Mouse (Mus musculus) neural tube, embryonic 14.5 days (tissue): ENCODE data around the gene Olfr196. TPM values are rescaled to one million over a fixed set of nuclear protein-coding genes. Genes with fewer than 3 reads are reported as not detected.
"Not testable (repeated sequence)": the region's sequence is repeated elsewhere in the genome, so short reads cannot be mapped to it uniquely, and the experiment has no call there.

ENCODE experiments used
- ATAC-seq: fragments of 200-750 bp; cut with Nextera tagmentation; 2 replicates; pipeline ENCODE4 v1.8.0; 2017; ENCODE audit warnings: low read depth, mild to moderate bottlenecking, moderate TSS enrichment, moderate library complexity
- H3K27ac ChIP-seq: fragments of 300-500 bp; sonication (generic); 2 replicates; pipeline ENCODE4 v1.5.1; 2014; ENCODE audit warnings: low read depth, mild to moderate bottlenecking, control low read depth, low read length, moderate library complexity, mixed read lengths
- H3K27me3 ChIP-seq: fragments of 300-500 bp; sonication (generic); 2 replicates; pipeline ENCODE4 v1.6.1; 2014; ENCODE audit warnings: low read length; ENCODE audit not compliant: control insufficient read depth, insufficient read depth
- H3K36me3 ChIP-seq: fragments of 300-500 bp; sonication (generic); 2 replicates; pipeline ENCODE4 v1.6.1; 2014; ENCODE audit warnings: low read length, mixed read lengths; ENCODE audit not compliant: control insufficient read depth, insufficient read depth
- H3K4me1 ChIP-seq: fragments of 300-500 bp; sonication (generic); 2 replicates; pipeline ENCODE4 v1.6.1; 2014; ENCODE audit warnings: low read length; ENCODE audit not compliant: control insufficient read depth, insufficient read depth
- H3K4me2 ChIP-seq: fragments of 300-500 bp; sonication (generic); 2 replicates; pipeline ENCODE4 v1.6.1; 2014; ENCODE audit warnings: mild to moderate bottlenecking, low read depth, low read length, control low read depth
- H3K4me3 ChIP-seq: fragments of 300-500 bp; sonication (generic); 2 replicates; pipeline ENCODE4 v1.5.1; 2014; ENCODE audit warnings: low read depth, low read length, control low read depth, mixed read lengths
- H3K9ac ChIP-seq: fragments of 300-500 bp; sonication (generic); replicated peaks from 2 replicates; pipeline ENCODE4 v1.6.1; 2014; ENCODE audit warnings: low read depth, mild to moderate bottlenecking, control low read depth, low read length, mixed read lengths
- H3K9me3 ChIP-seq: fragments of 300-500 bp; sonication (generic); 2 replicates; pipeline ENCODE4 v1.6.1; 2016; ENCODE audit warnings: low read length; ENCODE audit not compliant: control insufficient read depth
- WGBS: fragments of 180-500 bp; shearing (Covaris S2); extraction: QIAGEN DNeasy Blood & Tissue Kit; methylation state at CpG from one replicate; pipeline ENCODE4 v1.1.7; 2014; 5-methylcytosine and 5-hydroxymethylcytosine counted together
- polyA plus RNA-seq: library from polyadenylated mRNA; unstranded; fragments of >200 nt; fragmentation: Nextera tagmentation; extraction: Ambion mirVana; gene quantifications from 2 replicates; pipeline ENCODE4 v1.2.1, GENCODE M21; 2014

Gene Olfr196
- not detected in 2 replicates for polyA plus RNA-seq

DNA sequence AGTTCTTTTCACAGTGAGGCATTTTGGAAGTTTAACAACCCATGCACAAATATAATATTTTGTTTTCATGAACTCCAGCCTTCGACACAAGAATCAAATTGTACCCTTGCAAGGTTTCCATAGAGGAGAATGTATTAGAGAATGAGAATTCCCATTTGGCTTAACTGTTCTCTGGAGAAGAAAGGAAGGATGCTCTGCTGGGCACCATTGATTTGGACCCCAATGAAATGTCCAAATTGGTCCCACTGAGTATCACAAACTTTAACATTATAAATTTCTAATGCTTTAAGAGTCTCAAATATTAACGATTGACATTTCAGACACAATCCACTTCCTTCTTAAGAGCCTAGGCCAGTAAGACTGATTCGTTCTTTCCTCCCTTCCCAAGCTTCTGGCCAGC, at the start of gene Olfr196:
TSS of gene Olfr196 (minus strand) at position 101 of the 400 bp plus-strand sequence.
- Histone ChIP-seq H3K4me1 (no peaks in the 10 kb centered on the region), H3K27me3 (no peaks in the 10 kb centered on the region), H3K4me3 (no peak within 1 kb of the TSS), H3K36me3 (no peaks in the 10 kb centered on the region), H3K9ac (no peak within 1 kb of the TSS), H3K9me3 (no peaks in the 10 kb centered on the region), H3K4me2 (no peak within 1 kb of the TSS), H3K27ac (no peak within 1 kb of the TSS)
- WGBS: 85% methylated on average over 3 of the region's 3 CpGs
- no peak for ATAC-seq

DNA sequence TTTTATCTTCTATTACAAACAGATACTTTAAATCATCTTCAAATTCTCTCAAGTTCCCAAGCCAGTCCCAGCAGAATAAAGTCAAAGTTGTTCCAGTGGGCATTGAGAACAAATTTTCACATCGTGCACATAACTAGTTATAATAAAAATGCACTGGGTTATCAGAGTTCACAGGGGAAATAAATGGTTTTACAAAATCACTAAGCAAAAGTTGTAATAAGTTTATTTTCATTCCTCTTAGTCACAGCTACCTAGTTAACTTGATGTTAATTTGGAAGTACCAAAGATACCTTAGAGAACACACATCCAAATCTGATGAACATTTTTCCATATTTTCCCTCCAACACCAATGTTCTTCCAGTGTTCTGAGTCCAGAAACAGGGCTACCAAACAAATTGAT, 49.4 kb upstream of the Olfr196 start, which contains the start of gene Olfr199:
TSS of gene Olfr199 (minus strand) at position 101 of the 400 bp plus-strand sequence.
- not testable (repeated sequence) for H3K4me3 ChIP-seq, H3K4me2 ChIP-seq, H3K27ac ChIP-seq, H3K36me3 ChIP-seq, H3K4me1 ChIP-seq, H3K9ac ChIP-seq, ATAC-seq, H3K27me3 ChIP-seq, H3K9me3 ChIP-seq
- WGBS: 90% methylated on average over 1 of the region's 1 CpGs

DNA sequence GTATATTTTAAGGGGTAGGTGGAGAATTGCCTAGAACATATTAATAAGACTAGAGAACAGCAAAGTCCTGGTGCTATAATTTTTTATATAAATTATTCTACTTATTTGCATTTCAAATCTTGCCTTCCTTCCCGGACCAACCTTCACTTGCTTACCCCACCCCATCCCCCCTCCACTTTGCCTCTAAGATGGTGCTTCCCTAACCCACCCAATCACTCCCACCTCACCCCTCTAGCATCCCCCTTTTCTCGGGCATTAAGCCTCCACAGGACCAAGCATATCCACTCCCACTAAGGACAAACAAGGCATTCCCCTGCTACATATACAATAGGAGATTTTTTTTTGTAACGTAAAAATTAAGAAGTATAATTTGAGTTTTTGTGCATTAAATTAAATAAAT, 47.6 kb upstream of the Olfr196 start:
- not testable (repeated sequence) for H3K4me1 ChIP-seq, H3K27ac ChIP-seq, H3K36me3 ChIP-seq, H3K4me2 ChIP-seq, H3K4me3 ChIP-seq, ATAC-seq, H3K9me3 ChIP-seq, H3K27me3 ChIP-seq, H3K9ac ChIP-seq
- 83% methylated on average over 3 of the region's 3 CpGs for WGBS

DNA sequence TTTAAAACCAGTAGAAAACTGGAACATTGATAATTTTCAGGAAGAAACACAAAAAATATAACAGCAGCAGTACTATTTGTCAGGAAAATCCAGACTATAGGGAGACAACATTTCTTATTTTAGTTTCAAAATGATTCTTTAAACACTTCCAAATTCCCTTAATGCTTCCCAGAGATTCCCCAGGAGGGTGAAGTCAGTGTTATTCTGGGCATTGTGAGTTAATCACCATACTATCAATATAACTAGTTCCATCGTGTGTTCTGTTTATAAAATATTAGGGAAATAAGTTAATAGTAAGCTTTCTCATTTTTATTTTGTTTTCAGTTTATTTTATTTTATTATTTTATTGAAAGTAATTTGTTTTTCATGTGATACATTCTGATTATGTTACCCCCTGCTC, 33.2 kb upstream of the Olfr196 start, which contains the start of gene Olfr198:
TSS of gene Olfr198 (minus strand) at position 101 of the 400 bp plus-strand sequence.
- H3K4me2 ChIP-seq, H3K9me3 ChIP-seq, ATAC-seq, H3K9ac ChIP-seq, H3K4me3 ChIP-seq, H3K36me3 ChIP-seq, H3K4me1 ChIP-seq, H3K27me3 ChIP-seq, H3K27ac ChIP-seq: not testable (repeated sequence)
- 59% methylated on average over 1 of the region's 1 CpGs for WGBS

DNA sequence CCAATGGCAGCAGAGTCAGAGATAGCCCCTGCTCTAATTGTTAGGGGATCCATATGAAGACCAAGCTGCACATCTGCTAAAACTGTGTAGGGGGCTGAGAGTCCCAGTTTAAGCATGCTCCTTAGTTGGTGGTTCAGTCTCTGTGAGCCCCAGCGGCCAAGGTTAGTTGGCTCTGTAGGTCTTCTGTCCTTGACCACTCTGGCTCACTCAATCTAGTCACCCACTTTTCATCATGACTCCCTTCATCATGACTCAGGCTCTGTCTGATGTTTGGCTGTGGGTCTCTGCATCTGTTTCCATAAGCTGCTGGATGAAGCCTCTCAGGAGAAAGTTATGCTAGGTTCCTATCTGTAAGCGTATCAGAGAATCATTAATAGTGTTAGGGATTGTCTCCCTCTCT, 18.3 kb downstream of the Olfr196 start:
- Histone ChIP-seq H3K4me2 (no peak overlapping the region), H3K4me3 (no peak overlapping the region), H3K4me1 (no peaks in the 10 kb centered on the region), H3K9me3 (no peaks in the 10 kb centered on the region), H3K36me3 (no peaks in the 10 kb centered on the region), H3K27ac (no peak overlapping the region), H3K9ac (no peak overlapping the region), H3K27me3 (no peaks in the 10 kb centered on the region)
- no peak for ATAC-seq
- 93% methylated on average over 2 of the region's 2 CpGs for WGBS

DNA sequence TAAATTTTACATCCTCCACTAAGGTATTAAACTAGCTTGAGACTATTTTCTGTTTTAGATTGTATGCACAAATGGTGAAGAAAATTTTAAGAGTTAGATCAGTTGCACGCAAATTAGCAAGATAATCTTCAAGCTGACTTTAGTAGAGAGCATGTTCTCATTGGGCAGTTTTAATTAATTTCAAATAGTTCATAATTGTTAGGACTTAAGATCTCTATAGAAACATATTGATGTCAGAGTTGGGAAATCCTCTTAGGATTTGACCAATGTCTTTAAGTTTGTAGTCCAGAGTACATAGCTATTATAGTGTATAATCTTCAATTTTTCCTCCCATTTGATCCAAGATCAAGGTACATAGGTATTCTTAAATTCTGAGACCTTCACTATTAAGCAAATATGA, 23.5 kb downstream of the Olfr196 start, which contains the start of gene Olfr195:
TSS of gene Olfr195 (plus strand) at position 301 of the 400 bp plus-strand sequence.
- Histone ChIP-seq H3K27me3 (no peaks in the 10 kb centered on the region), H3K27ac (no peak within 1 kb of the TSS), H3K4me3 (no peak within 1 kb of the TSS), H3K4me1 (no peaks in the 10 kb centered on the region), H3K36me3 (no peaks in the 10 kb centered on the region), H3K9me3 (no peaks in the 10 kb centered on the region), H3K4me2 (no peak within 1 kb of the TSS), H3K9ac (no peak within 1 kb of the TSS)
- WGBS: 93% methylated on average over 1 of the region's 1 CpGs
- no peak for ATAC-seq

DNA sequence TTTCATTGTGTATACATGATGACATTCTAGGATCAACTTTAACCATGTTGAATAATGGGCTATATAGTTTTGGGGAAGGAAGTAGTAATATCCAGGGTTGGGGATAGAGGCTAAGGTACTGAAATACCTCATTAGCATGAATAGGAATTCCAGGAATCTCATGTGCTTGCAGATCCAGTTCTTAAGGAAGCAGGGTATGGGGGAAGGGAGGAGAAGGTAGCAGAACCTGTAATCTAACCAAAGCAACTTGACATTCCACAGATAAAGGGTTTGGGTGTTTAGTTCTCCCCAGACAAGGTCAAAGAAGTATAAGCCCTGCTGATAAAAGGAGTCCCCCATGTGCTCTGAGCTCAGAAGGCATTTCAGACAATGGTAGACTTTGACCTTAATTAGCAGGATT, 29.1 kb downstream of the Olfr196 start:
- Histone ChIP-seq H3K27ac (no peak overlapping the region), H3K4me2 (no peak overlapping the region), H3K27me3 (no peaks in the 10 kb centered on the region), H3K9me3 (no peaks in the 10 kb centered on the region), H3K4me3 (no peak overlapping the region), H3K4me1 (no peaks in the 10 kb centered on the region), H3K36me3 (no peaks in the 10 kb centered on the region), H3K9ac (no peak overlapping the region)
- ATAC-seq: no peak

DNA sequence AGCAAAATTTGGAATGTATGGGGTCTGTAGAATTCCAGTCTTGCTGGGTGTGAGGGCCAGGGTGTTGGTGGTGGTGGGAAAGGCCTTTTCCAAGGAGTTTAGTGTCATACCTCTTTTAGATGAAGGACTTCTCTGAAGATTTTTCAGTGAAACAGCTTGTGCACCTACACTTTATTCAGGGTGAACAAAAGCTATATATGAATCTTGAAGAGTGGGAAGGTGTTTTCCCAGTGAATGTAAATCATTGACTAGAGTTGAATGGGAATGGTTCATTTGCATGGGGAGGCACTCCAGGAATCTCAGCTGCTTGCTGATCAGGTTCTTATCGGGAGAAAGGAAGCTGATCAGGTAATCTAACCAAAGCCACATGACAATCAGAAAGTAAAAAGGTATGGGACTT, 39.5 kb downstream of the Olfr196 start:
- Histone ChIP-seq H3K4me1 (no peaks in the 10 kb centered on the region), H3K9ac (no peak overlapping the region), H3K27me3 (no peaks in the 10 kb centered on the region), H3K4me3 (no peak overlapping the region), H3K4me2 (no peak overlapping the region), H3K27ac (no peak overlapping the region), H3K9me3 (no peaks in the 10 kb centered on the region), H3K36me3 (no peaks in the 10 kb centered on the region)
- ATAC-seq: no peak
- WGBS: 89% methylated on average over 1 of the region's 1 CpGs

DNA sequence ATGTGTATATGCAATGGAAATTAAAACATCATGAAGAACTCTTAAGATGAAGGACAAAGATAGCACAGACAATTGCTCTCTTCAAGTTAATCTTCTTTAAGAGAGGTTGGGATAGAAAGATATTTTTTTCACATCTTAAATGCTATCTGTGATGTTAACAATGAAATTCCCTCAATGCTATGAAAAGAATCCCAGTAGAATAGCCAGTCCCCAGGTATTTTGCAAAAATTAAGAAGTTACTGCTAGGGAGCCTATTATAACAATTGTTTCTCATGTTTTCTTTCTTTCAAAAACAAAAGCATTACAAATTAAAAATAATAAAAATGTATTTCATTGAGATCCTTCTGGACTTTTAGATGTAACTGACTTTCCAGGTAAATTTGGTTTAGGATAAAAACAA, 49.3 kb downstream of the Olfr196 start, which contains the start of gene Olfr194:
TSS of gene Olfr194 (minus strand) at position 101 of the 400 bp plus-strand sequence.
- Histone ChIP-seq H3K27me3 (no peaks in the 10 kb centered on the region), H3K4me1 (no peaks in the 10 kb centered on the region), H3K4me2 (no peak within 1 kb of the TSS), H3K36me3 (no peaks in the 10 kb centered on the region), H3K9ac (no peak within 1 kb of the TSS), H3K9me3 (no peaks in the 10 kb centered on the region), H3K4me3 (no peak within 1 kb of the TSS), H3K27ac (no peak within 1 kb of the TSS)
- ATAC-seq: no peak
